Mouse (Mus musculus): Measurements from ENCODE around the gene 4930447C04Rik.
A peak's percentile ranks its signal among the peaks of the same experiment; 100 is the strongest.

4930447C04Rik gene

DNA sequence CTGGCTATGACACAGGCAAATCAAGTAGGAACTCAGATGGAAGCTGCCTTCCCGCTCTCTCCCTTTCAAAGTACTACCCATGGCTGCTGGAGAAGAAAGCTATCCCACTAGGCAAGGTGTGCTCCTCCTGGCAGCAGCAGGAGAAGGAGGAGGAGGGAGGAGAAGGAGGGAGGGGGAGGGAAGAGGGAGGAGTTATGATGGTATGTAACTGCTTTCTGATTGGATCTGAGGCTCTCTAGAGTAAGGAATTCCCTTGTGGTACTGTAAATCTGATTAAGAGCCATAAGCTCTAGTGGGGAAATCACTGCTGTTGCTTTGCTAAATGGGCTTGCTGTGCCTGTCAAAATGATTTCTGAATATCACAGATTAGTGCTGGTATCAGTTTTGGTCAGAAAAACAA is 99.1 kb downstream of the 4930447C04Rik start:
- no peak for DNase-seq (ENCODE audit: low spot score)

DNA sequence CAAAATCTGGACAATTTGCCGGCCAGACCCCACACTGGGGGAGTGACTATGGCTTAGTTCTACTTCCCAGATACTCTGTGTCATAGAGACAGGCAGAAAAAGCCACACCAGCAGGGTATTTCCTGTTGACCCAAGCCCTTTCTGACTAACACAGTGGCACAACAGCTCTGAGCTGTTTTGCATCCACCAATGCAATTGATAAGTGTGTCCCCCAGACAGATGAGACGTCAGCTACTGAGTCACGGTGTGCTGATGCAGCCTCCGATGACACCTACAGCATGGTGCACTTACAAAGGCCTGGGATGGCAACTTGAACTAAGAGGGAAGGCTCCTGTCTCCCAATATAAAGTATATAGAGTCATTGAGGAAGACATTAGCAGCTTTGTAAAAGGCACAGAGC is 103.3 kb downstream of the 4930447C04Rik start:
- no peak for DNase-seq (ENCODE audit: low spot score)

DNA sequence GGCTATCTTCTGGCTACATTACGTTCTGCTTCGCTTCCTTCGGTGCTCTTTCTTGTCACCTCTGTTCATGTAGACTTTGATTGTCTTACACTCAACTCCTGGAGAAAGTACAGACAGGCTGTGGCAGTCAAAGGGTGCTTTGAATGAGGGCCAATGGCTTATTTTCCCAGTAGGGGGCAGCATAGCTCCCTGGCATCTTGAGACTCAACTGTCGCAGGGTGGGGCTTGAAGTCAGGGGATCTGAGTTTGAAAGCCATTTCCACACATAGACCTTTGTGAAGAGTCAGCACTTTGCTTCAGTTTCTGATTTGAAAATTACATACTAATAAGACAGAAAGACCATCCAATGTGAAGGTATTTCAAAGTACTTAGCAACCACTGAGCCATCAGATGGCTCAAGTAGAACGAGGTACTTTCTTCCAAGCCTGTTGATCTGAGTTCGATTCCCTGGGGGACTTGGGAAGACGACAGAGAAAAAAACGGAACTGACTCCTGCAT is 105.0 kb downstream of the 4930447C04Rik start:
- peak; percentile 34 for DNase-seq (ENCODE audit: low spot score)

DNA sequence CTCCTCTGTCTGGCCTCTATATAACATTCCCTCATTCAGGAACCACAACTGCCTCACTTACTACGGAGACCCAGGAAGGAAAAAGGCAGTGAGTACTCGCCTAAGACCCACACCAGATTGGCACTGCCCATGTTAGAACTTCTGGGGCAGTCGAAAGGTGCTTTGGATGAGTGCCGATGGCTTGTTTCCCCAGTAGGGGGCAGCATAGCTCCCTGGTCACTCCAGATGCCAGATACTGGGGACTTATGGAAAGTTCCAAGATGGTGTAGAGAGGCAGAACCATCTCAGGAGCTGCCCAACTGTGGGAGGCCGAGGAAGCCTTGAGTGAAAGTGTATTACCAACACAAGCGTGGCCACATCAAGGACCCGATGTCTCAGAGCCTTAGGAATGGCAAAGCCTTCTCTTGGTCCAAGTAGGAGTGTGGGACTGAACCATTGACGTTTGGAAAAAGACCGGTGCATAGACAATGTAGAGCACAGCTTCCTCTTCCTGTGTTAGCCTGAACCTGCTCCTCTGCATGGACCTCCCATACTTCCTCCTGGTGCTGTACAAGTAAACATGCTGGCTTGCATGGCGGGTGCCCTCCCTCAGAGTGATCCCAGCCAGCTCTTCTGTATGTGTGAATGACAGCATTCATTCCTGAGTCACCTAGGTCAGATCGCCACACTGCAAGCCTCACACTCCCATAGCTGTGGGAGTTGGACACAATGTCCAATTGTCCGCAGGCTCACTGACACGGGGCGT is 105.6 kb downstream of the 4930447C04Rik start:
- DNase-seq (ENCODE audit: low spot score) = no peak

DNA sequence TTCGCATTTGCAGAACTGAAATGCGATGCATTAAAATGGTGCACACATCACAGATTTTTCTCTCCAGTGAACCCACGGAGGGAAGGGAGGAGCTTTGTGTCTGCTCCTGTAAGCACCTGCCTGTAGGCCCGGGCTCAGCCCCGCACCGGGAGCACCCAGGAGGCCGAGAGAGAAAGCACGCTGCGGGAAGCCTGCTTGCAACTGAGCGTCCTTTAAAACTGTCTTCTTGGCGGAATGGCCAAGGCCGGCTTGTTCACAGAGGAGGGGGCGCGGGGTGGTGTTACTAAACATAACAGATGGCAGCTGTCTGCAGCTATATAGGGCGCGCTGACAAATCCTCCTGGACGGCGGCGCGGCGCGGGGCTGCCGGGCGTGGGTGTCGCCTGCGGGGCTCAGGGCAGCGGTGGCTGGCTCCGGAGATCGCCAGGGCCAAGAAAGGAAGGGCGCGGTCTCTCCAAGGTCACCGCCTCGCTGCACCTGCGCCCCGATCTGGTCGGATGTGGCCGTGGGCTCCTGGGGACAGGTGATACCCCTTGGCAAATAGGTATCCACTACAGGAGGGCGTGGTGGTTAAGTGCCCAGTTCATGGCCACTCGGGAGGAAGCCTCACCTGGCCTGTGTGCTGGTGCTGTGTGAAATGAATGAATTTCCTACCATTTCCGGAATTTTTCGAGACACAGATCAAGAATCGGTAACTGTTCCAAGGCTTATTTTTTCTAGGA is 108.7 kb downstream of the 4930447C04Rik start:
- no peak for DNase-seq (ENCODE audit: low spot score)
